Mouse (Mus musculus) hindbrain, embryonic 16.5 days (tissue): ENCODE measurements at regions not wholly inside any gene's neighbourhood (a gene's known extent, or its start where the extent isn't known, plus 50 kb on each side); places are given as distances from the start of the nearest gene placed in this dataset.

Experiments used
- ATAC-seq: fragments of 200-750 bp; cut with Nextera tagmentation; 2 replicates; pipeline ENCODE4 v1.8.0; 2017; ENCODE audit warnings: moderate TSS enrichment, moderate library complexity
- H3K27ac ChIP-seq: fragments of 300-500 bp; sonication (generic); 2 replicates; pipeline ENCODE4 v1.5.1; 2014; ENCODE audit warnings: low read depth, mild to moderate bottlenecking, control low read depth, low read length, moderate library complexity
- H3K27me3 ChIP-seq: fragments of 300-500 bp; sonication (generic); replicated peaks from 2 replicates; pipeline ENCODE4 v1.6.1; 2014; ENCODE audit warnings: low read length; ENCODE audit not compliant: control insufficient read depth, insufficient read depth
- H3K36me3 ChIP-seq: fragments of 300-500 bp; sonication (generic); 2 replicates; pipeline ENCODE4 v1.6.1; 2014; ENCODE audit warnings: mild to moderate bottlenecking, low read length, moderate library complexity, mixed read lengths; ENCODE audit not compliant: control insufficient read depth, insufficient read depth
- H3K4me1 ChIP-seq: fragments of 300-500 bp; sonication (generic); 2 replicates; pipeline ENCODE4 v1.6.1; 2014; ENCODE audit warnings: low read depth, low read length; ENCODE audit not compliant: control insufficient read depth, insufficient read depth
- H3K4me2 ChIP-seq: fragments of 300-500 bp; sonication (generic); 2 replicates; pipeline ENCODE4 v1.6.1; 2014; ENCODE audit warnings: mild to moderate bottlenecking, low read length, control low read depth, moderate library complexity
- H3K4me3 ChIP-seq: fragments of 300-500 bp; sonication (generic); 2 replicates; pipeline ENCODE4 v1.5.1; 2014; ENCODE audit warnings: mild to moderate bottlenecking, low read length, control low read depth, moderate library complexity
- H3K9ac ChIP-seq: fragments of 300-500 bp; sonication (generic); 2 replicates; pipeline ENCODE4 v1.6.1; 2014; ENCODE audit warnings: low read depth, mild to moderate bottlenecking, control low read depth, low read length, moderate library complexity
- H3K9me3 ChIP-seq: fragments of 300-500 bp; sonication (generic); 2 replicates; pipeline ENCODE4 v1.6.1; 2014; ENCODE audit warnings: mild to moderate bottlenecking, low read length, moderate library complexity; ENCODE audit not compliant: control insufficient read depth
- WGBS: fragments of 180-500 bp; shearing (Covaris S2); extraction: QIAGEN DNeasy Blood & Tissue Kit; methylation state at CpG from one replicate; pipeline ENCODE4 v1.1.7; 2014; 5-methylcytosine and 5-hydroxymethylcytosine counted together

DNA sequence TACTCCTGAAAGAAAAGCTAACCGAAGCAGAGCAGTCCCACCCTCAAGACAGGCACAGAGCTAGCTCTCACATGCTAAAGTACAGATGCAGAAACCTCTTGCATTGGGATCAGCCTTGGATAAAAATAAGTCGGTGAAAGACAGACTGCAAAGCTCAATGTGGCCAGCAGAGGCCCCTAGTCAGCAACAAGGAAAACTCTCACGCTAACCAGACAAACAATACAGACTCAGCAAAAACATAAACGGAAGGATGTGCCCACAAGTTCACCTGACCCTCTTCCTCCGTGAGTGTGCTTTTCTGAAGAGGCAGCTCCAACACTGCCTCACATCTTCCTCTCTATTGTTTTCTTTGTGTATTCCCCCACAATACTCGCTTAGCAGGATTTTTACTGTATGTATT lies 77.8 kb downstream of the Rpia start:
- Histone ChIP-seq H3K9me3 (no peaks in the 10 kb centered on the region), H3K27ac (no peak overlapping the region), H3K36me3 (no peaks in the 10 kb centered on the region), H3K4me1 (no peaks in the 10 kb centered on the region), H3K4me2 (peak overlapping the region; percentile 56), H3K9ac (peak overlapping the region; percentile 45; the same call in 1 of the 2 replicates), H3K4me3 (peak overlapping the region; percentile 20; the same call in 1 of the 2 replicates), H3K27me3 (no peaks in the 10 kb centered on the region)
- peak; percentile 59 for ATAC-seq
- WGBS, result 19% methylated on average over 6 of the region's 6 CpGs

DNA sequence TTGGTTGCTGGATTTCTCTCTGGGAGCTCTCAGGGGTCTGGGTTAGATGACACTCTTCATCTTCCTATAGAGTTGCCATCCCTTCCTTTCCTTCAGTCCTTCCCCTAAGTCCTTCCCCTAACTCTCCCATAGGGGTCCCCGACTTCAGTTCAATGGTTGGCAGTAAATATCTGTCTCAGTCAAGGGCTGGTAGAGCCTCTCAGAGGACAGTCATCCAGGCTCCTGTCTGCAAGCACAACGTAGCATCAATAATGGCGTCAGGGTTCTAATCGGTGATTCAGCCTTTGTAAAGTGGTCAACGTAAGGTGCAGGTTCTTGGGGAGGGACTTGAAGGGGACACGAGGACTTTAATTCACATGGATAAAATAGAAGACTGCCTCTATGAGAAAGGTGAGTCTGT lies 78.4 kb downstream of the Rpia start:
- Histone ChIP-seq H3K4me2 (no peak overlapping the region), H3K4me3 (no peak overlapping the region), H3K36me3 (no peaks in the 10 kb centered on the region), H3K27ac (no peak overlapping the region), H3K9ac (no peak overlapping the region), H3K27me3 (no peaks in the 10 kb centered on the region), H3K9me3 (no peaks in the 10 kb centered on the region), H3K4me1 (no peaks in the 10 kb centered on the region)
- ATAC-seq, result no peak
- WGBS, result 77% methylated on average over 6 of the region's 6 CpGs

DNA sequence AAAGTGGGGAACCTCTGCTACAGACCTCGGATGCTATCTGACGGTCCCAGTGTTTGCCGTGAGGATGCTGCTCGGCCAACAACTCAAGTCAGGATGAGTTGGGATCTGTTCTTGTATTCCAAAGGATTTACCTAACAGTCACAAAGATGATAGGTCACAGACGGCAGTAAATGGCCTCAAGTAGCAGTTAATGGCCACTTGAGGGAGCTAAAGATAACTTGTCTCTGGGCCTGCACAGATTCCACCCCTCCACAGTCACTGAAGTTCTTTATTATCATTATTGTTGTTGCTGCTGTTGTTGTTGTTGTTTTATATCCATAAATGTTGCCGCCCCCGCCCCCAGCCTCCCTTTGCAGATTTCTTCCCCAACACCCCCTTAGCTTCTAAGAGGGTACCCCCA lies 78.9 kb downstream of the Rpia start:
- Histone ChIP-seq H3K4me3 (no peak overlapping the region), H3K4me1 (no peaks in the 10 kb centered on the region), H3K4me2 (no peak overlapping the region), H3K36me3 (no peaks in the 10 kb centered on the region), H3K9ac (no peak overlapping the region), H3K27me3 (no peaks in the 10 kb centered on the region), H3K27ac (no peak overlapping the region), H3K9me3 (no peaks in the 10 kb centered on the region)
- WGBS, result 49% methylated on average over 7 of the region's 7 CpGs
- no peak for ATAC-seq

DNA sequence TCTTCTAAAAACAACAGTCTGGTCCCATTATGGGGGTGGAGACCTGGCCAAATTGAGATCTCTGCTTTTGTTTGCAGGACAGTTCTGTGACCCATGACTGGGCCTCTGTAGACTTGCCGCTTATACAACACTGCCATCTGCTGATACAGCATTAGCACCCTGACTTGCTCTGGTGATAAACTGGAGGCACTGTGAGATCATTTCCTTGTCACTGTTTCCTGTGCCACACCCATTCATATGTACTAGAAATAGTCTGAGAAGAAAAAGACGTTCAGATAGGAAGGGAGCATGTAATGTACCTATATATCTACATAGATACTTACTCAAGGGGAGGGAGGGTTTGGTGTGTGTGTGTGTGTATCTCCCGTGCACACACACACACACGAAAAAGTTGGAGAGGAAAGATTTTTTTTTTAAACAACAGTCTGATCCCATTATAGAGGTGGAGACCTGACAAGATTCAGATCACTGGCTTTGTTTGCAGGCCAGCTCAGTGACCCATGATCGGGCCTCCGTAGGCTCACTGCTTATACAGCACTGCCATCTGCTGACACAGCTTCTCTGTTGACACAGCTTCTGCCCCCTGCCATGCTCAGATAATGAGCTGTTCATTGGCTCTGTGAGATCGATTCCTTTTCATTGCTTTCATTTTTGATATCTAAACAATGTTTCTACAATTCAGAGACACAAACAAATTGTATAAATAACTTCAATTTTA lies 82.5 kb downstream of the Rpia start:
- WGBS, result 10% methylated on average over 7 of the region's 7 CpGs
- Histone ChIP-seq H3K27me3 (no peaks in the 10 kb centered on the region), H3K27ac (no peak overlapping the region), H3K36me3 (no peaks in the 10 kb centered on the region), H3K4me1 (no peaks in the 10 kb centered on the region), H3K4me3 (no peak overlapping the region), H3K4me2 (peak overlapping the region; percentile 37), H3K9ac (peak overlapping the region; percentile 6; the same call in 1 of the 2 replicates), H3K9me3 (no peaks in the 10 kb centered on the region)
- ATAC-seq, result peak; percentile 88

DNA sequence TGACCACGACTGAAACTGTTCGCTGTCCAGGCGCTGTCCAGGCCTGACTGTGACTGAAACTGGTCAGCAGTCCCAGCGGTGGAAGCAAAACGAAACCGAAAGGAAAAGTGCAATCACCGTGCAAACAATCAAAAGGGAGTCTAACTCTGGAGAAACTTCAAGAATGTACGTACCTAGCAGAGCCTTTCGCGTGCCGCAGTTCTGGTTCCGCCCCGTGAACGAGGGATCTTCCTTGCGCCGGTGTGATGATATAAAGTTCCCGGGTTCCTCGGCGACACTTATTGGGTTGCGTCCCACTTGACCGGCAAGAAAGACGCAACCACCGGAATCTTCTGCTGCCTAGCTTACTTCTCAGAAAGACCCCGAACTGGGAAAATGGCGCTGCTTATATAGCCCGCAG lies 96.4 kb downstream of the Rpia start:
- WGBS, result 98% methylated on average over 26 of the region's 26 CpGs
- no peaks in the 10 kb centered on the region for H3K36me3 ChIP-seq
- no peak overlapping the region for H3K4me3 ChIP-seq
- no peak overlapping the region for H3K9ac ChIP-seq
- H3K27me3 ChIP-seq, result no peaks in the 10 kb centered on the region
- H3K9me3 ChIP-seq, result no peaks in the 10 kb centered on the region
- no peak for ATAC-seq
- H3K4me2 ChIP-seq, result no peak overlapping the region
- H3K27ac ChIP-seq, result no peak overlapping the region
- H3K4me1 ChIP-seq, result no peaks in the 10 kb centered on the region
